Mouse (Mus musculus): ENCODE data around the gene Dmap1.

Dmap1 gene

GRCm38 (mm10) chr4:117681931-117682461 lies at the start of gene Dmap1:
Gene Dmap1 (minus strand): TSS chr4:117682273.
- DNase-seq, result peak; percentile 79

- no peak for DNase-seq
Observed at GRCm38 (mm10) chr4:117724112-117724511, 42.0 kb upstream of the Dmap1 start, which contains the start of gene Gm12845. Gene Gm12845 (plus strand): TSS chr4:117724412.

- DNase-seq, result no peak
Observed at GRCm38 (mm10) chr4:117713303-117714098, 31.4 kb upstream of the Dmap1 start.

GRCm38 (mm10) chr4:117712314-117712713 lies 30.2 kb upstream of the Dmap1 start:
- DNase-seq, result no peak

GRCm38 (mm10) chr4:117708780-117709550 lies 26.9 kb upstream of the Dmap1 start:
- no peak for DNase-seq

GRCm38 (mm10) chr4:117705361-117705760 lies 23.3 kb upstream of the Dmap1 start:
- DNase-seq, result peak; percentile 15

- DNase-seq, result no peak
Observed at GRCm38 (mm10) chr4:117686354-117686753, 4.3 kb upstream of the Dmap1 start.

- no peak for DNase-seq
Observed at GRCm38 (mm10) chr4:117683048-117683768, 1.1 kb upstream of the Dmap1 start.

GRCm38 (mm10) chr4:117682463-117682862 lies 390 bp upstream of the Dmap1 start:
- DNase-seq, result no peak

- DNase-seq, result no peak
Observed at GRCm38 (mm10) chr4:117680963-117681362, 1.1 kb downstream of the Dmap1 start.

- peak; percentile 70 for DNase-seq
Observed at GRCm38 (mm10) chr4:117676903-117677302, 5.2 kb downstream of the Dmap1 start.

- DNase-seq, result no peak
Observed at GRCm38 (mm10) chr4:117673901-117674300, 8.2 kb downstream of the Dmap1 start.

GRCm38 (mm10) chr4:117672042-117672441 lies 10.0 kb downstream of the Dmap1 start:
- DNase-seq, result no peak

GRCm38 (mm10) chr4:117669874-117670273 lies 12.2 kb downstream of the Dmap1 start:
- no peak for DNase-seq

GRCm38 (mm10) chr4:117666054-117666453 lies 16.0 kb downstream of the Dmap1 start:
- no peak for DNase-seq

GRCm38 (mm10) chr4:117665531-117665930 lies 16.5 kb downstream of the Dmap1 start:
- DNase-seq, result peak; percentile 31

GRCm38 (mm10) chr4:117664411-117665137 lies 17.5 kb downstream of the Dmap1 start:
- DNase-seq, result no peak

GRCm38 (mm10) chr4:117660001-117660400 lies 22.1 kb downstream of the Dmap1 start:
- DNase-seq, result no peak

GRCm38 (mm10) chr4:117658582-117659444 lies 23.3 kb downstream of the Dmap1 start:
- DNase-seq, result no peak

- DNase-seq, result no peak
Observed at GRCm38 (mm10) chr4:117657646-117658045, 24.4 kb downstream of the Dmap1 start.

- no peak for DNase-seq
Observed at GRCm38 (mm10) chr4:117656961-117657360, 25.1 kb downstream of the Dmap1 start.

All from cerebellum, adult 11 months (tissue).